Mouse (Mus musculus) kidney, postnatal 4 days (tissue): ENCODE results near the gene Dydc2.
"Not testable (repeated sequence)": the region's sequence is repeated elsewhere in the genome, so short reads cannot be mapped to it uniquely, and the experiment has no call there.

ENCODE experiments used
- DNase-seq, 2 experiments: peaks; one replicate each; pipeline ENCODE4 v3.0.0; 2021; ENCODE audit warnings: mixed read lengths in 2 of 2

The Dydc2 gene

GRCm38 (mm10) chr14:41069108-41069507, at the start of gene Dydc2:
TSS of gene Dydc2 (minus strand) at chr14:41069208.
- no peak for DNase-seq

DNA sequence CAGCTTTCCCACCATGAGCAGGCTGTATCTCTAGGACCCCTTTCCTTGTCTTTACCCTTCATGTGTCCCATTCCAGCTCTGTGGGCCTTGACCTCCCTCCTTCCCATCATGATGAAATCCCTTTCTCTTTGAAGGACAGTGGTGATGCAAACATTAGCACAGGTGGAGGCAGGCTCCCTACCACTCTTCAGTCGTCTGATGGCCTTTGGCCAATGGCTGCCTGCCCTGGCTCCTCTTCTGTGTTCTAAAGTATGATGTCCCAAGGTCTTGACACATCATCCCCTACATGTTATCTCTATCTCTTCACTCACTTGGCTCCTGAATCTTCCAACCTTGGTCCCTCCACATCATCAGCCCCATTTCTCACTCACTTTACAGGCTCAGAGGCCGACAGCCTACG, 47.3 kb upstream of the Dydc2 start:
- no peak for DNase-seq

GRCm38 (mm10) chr14:41112944-41113343, 43.9 kb upstream of the Dydc2 start:
- no peak for DNase-seq

- no peak for DNase-seq
These were observed 42.1 kb upstream of the Dydc2 start for GRCm38 (mm10) chr14:41111031-41111668.

GRCm38 (mm10) chr14:41104853-41105444, 35.9 kb upstream of the Dydc2 start, which contains the start of gene Mat1a:
TSS of gene Mat1a (plus strand) at chr14:41105035.
- peak in 1 of 2 experiments; percentile 6 for DNase-seq

GRCm38 (mm10) chr14:41102269-41102668, 33.3 kb upstream of the Dydc2 start:
- DNase-seq: no peak

- no peak for DNase-seq
These were observed 32.2 kb upstream of the Dydc2 start for GRCm38 (mm10) chr14:41101242-41101641.

DNA sequence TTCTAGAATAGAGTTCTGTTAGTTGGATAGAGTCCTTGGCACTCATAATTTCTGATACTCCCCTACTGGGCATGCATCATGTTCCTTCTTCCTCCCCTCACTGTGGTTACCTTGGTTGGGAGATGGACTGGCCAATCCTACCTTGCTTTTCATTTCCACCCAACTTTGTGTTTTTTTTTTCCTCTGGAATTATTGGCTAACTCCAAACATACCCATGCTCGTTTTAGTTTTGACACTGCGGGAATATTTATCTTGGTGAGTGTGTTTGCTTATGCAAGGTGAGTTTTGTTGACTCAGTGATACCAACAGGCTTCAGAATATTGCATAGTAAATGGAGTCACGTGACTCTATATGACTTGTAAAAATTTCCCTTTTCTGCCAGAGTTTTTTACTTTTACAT, 31.7 kb upstream of the Dydc2 start:
- DNase-seq: no peak

DNA sequence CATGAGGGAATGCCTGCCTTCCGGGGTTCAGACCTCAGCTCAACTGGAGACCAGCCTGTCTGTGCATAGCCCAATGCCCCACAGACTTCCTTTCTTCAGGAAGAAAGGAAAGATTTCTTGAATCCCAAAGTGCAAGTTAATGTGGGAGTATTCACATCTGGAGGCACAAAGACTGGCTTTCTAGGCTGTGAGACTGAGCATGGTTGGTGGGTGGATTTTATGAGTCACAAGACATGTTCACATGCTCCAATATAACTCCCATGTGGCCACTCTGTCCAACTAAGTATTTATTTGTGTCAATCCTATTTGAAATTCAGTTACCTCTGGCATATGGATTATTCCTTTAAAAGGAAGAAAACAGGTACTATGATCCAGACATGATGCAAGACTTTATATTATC, 29.7 kb upstream of the Dydc2 start:
- no peak for DNase-seq

DNA sequence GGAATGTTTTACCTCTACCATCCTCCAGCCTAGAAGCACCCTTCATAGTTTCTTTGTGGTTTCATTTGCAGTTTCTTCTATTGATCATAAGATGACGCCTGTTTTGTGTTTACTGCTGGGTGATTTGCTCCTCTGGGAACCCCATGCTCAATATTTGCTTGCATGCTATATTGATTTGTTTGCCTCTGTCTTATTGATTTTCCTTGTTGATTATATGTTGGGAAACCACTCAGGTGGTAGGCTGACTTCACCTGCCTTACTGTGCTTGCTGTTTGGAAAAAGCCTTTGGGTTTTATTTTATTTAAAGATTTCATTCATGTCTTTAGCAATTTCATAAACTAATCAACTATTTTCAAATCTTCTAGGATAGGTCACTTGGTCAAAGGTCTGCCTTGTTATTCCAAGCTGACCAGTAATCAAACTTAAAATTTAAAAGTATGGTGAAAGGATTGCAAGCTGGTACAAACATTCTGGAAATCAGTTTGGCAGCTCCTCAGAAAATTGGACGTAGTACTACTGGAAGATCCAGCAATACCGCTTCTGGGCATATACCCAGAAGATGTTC, 27.4 kb upstream of the Dydc2 start:
- DNase-seq: no peak

GRCm38 (mm10) chr14:41094114-41094513, 25.1 kb upstream of the Dydc2 start:
- DNase-seq: no peak

- peak; percentile 33 to 38 for DNase-seq
These were observed 21.8 kb upstream of the Dydc2 start for GRCm38 (mm10) chr14:41090777-41091176.

DNA sequence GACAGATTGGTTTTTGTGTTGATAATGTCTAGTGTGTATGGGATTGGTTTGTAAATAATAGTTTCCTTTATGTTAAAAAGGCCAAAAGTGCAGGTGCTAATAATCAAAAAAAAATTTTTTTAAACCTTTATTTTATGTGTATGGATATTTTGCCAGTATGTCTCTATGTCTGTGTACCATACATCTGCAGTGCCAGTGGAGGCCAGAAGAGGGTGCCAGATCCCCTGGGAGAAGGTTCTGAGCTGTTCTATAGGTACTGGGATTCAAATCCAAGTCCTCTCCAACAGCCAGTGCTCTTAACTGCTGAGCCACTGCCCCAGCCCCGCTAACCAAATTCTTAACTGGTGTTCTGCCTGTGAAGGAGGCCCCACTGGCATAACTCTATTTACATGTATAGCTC, 18.5 kb upstream of the Dydc2 start:
- DNase-seq: peak; percentile 40 to 48

DNA sequence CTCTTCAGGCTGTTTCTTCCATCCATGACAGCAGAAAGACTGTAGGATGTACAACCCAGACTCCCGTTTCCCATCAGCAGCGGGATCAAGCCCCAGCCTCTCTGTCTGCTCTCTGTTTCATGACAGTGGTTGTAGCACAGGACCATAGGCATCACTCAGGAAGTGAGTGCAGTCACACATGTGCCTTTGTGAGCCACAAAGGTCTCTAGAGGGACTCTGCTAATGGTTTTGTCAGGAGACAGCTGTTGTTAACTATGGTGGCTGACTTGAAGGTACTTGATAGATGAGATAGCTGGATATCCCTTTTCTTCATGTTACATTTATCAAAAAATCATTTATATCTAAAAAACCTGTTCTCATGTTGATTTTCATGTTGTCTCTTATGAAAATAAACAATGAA, 13.4 kb upstream of the Dydc2 start:
- no peak for DNase-seq

DNA sequence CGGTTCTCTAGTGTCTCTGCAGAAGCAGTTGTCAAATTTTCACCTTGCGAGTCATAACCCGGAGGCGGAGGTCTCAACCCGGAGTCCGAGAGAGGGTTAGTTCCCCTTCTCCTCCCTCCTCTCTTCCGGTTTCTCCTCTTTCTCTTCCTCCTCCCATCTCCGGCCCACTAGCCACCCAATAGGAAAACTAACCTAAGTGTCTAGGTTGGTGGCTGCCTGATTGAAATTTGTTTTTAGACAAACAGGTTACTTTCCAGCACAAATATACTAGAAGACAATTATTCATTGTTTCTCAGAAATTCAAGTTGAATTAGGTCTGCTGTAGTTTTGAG, 3.9 kb upstream of the Dydc2 start:
- no peak for DNase-seq

DNA sequence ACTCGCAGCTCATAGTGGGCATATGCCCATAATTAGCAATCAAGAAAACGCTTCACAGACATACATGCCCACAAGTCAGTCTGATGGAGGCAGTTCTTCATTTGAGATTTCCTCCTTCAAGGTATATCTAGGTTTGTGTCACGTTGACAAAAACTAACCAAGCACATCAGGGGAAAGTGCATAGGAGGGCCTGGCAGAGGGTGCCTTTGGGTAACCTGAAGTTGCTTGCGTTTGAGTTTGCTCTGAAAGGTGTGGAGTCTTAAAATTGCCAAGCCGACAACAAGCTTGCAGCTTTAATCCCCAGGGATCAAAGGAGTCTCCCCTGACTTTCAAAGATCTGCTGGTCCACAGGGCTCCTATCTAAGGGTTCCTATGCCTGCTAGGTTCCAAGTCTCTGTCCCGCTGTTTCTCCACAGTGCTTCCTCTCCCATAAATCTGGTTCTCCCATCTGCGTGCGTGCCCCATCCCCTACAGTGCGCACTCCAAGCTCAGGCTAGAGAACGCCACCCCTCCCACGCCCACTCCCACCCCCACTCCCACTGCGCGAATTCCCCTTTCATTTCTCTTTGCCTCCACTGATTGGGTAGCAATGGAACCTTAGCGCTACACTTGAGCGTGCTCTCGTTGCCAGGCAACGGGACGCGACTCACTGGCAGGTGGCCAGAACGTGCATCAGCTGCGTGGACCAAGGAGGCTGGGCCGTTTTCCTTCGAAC, 3.4 kb upstream of the Dydc2 start, which contains the start of gene Dydc1:
Gene Dydc1, plus strand, starts transcription at position 683 of the 715 bp plus-strand sequence.
- peak; percentile 80 to 86 for DNase-seq

DNA sequence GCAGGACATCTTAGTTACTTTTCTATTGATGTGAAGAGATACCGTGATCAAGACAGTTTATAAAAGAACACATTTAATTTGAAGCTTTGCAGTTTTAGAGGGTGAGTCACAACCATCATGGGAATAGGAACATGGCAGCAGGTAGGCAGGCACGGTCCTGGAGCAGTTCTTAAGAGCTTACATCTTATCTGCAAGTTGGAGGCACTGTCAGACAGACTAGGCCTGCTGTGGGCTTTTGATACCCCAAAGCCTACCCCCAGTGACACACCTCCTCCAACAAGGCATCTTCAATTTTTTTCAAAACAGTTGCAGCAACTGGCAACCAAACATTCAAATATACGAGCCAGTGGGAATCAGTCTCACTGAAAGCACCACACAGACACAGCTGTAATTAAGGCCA, 1.3 kb upstream of the Dydc2 start:
- no peak for DNase-seq

DNA sequence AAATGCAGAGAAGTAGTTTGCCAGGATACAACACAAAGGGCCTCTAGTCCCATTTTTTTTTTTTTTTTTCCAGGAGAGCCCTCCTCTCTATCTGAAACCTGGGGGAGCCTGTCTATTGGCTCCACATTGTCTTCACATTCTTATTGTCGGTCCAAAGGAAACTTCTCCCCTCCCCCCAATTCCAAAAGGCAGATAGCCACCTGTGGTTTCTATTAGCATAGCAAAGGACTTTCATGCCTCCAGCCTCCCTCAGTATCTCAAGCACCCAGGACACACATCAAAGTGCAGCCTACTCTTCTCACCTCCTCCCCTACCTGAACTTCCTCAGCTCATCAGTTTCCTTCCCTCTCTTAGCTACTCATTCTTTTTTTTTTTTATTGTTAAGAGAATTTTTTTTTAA, 2.6 kb downstream of the Dydc2 start:
- no peak for DNase-seq

- no peak for DNase-seq
These were observed 3.8 kb downstream of the Dydc2 start for GRCm38 (mm10) chr14:41065168-41065567.

- DNase-seq: not testable (repeated sequence)
These were observed 15.8 kb downstream of the Dydc2 start for GRCm38 (mm10) chr14:41053190-41053589.

DNA sequence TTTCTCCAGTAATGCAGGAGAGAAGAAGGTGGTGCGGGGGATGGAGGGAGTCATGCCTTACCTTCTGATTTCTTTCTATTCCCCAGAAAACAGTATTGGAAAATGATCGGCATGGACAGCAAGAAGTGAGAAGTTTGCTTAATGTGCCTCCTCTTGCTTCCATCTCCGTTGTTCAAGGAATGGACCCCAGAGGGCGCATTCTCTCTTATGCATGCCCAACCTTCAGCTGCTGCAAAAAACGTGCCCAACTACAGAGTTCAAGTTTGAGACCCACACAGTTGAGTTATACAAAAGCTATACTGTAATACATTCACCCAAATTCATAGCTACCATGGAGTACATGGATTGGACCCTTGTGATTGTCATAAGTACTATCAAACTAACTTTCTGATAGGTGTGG, 16.5 kb downstream of the Dydc2 start:
- DNase-seq: peak; percentile 39 to 48

DNA sequence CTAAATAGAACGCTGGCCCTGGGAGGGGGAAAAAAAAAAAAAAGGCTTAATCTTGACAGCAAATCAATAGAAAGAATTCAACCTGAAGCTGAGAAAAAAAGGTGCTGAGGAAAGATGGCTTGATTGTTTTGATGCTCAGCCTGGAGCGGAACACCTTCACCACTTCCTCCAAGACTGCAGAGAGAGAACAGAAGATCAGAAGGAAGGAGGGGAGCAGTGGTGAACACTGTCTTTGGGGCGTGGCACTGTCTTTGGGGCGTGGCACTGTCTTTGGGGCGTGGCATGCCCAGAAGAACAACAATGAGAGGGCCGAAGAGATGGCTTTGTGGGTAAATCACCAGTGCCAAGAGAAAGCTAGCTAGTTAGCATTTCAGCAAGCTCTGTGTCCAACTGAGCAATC, 18.5 kb downstream of the Dydc2 start:
- DNase-seq: no peak

DNA sequence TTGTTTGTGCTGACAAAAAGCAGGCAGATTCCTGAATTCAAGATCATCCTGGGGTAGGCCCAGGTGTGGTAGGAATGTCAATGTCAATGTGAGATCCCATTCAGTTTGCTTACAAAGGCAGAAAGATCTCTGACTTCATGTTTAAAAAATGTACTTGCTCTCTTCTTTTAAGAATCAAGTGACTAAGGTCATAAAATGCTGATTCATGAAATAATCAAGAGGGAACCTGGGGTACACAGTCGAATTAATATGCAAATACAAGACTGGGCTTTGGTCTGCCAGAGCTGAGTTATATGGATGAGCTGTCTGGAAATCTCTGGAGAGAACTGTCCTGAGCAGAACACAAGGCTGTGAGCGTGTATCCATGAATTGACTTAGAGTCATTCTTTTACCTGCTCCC, 21.6 kb downstream of the Dydc2 start:
- no peak for DNase-seq
